Mouse (Mus musculus): ENCODE data around the gene Kif6. TPM values are rescaled to one million over a fixed set of nuclear protein-coding genes. Genes with fewer than 3 reads are reported as not detected.

Kif6 gene
- polyA plus RNA-seq, 1 experiment from 2014 or later, result 1.6 TPM

- no peaks in the 10 kb centered on the region for H3K9me3 ChIP-seq (ENCODE audit: control insufficient read depth, low read length)
- 85% methylated on average over 11 of the region's 11 CpGs for WGBS
These were observed 146.3 kb downstream of the Kif6 start for GRCm38 (mm10) chr17:49761260-49761659.

GRCm38 (mm10) chr17:49761838-49762237, 146.9 kb downstream of the Kif6 start:
- Histone ChIP-seq H3K27ac (ENCODE audit: low read depth, low read length) (no peak overlapping the region), H3K27me3 (ENCODE audit: control insufficient read depth, insufficient read depth, low read length) (no peaks in the 10 kb centered on the region), H3K9ac (ENCODE audit: low read length) (no peak overlapping the region), H3K9me3 (ENCODE audit: control insufficient read depth, low read length) (no peaks in the 10 kb centered on the region), H3K4me1 (ENCODE audit: control insufficient read depth, insufficient read depth, low read length) (peaks cover 4% of the 10 kb centered on the region; the same call in 1 of the 2 replicates), H3K36me3 (ENCODE audit: control insufficient read depth, insufficient read depth, low read length) (no peaks in the 10 kb centered on the region), H3K4me3 (ENCODE audit: low read depth, low read length) (no peak overlapping the region), H3K4me2 (no peak overlapping the region)
- ATAC-seq (ENCODE audit: low FRiP score) (no peak), DNase-seq (ENCODE audit: low spot score, missing footprints) (no peak)
- 77% methylated on average over 8 of the region's 8 CpGs for WGBS

More at GRCm38 (mm10) chr17:49761260-49761659, 146.3 kb downstream of the Kif6 start:
- Histone ChIP-seq H3K27me3 (ENCODE audit: control insufficient read depth, insufficient read depth, low read length) (no peaks in the 10 kb centered on the region), H3K27ac (ENCODE audit: low read depth, low read length) (no peak overlapping the region), H3K4me3 (ENCODE audit: low read depth, low read length) (no peak overlapping the region), H3K4me1 (ENCODE audit: control insufficient read depth, insufficient read depth, low read length) (peaks cover 4% of the 10 kb centered on the region; the same call in 1 of the 2 replicates), H3K4me2 (no peak overlapping the region), H3K36me3 (ENCODE audit: control insufficient read depth, insufficient read depth, low read length) (no peaks in the 10 kb centered on the region), H3K9ac (ENCODE audit: low read length) (no peak overlapping the region)
- DNase-seq (ENCODE audit: low spot score, missing footprints) (no peak), ATAC-seq (ENCODE audit: low FRiP score) (no peak)

- no peak for DNase-seq (ENCODE audit: low spot score, missing footprints)
- H3K36me3 ChIP-seq (ENCODE audit: control insufficient read depth, insufficient read depth, low read length), result no peaks in the 10 kb centered on the region
- H3K4me1 ChIP-seq (ENCODE audit: control insufficient read depth, insufficient read depth, low read length), result peaks cover 4% of the 10 kb centered on the region; the same call in 1 of the 2 replicates
- no peaks in the 10 kb centered on the region for H3K27me3 ChIP-seq (ENCODE audit: control insufficient read depth, insufficient read depth, low read length)
- 75% methylated on average over 6 of the region's 6 CpGs for whole genome bisulfite sequencing
- no peak overlapping the region for H3K4me3 ChIP-seq (ENCODE audit: low read depth, low read length)
- ATAC-seq (ENCODE audit: low FRiP score), result no peak
- no peak overlapping the region for H3K9ac ChIP-seq (ENCODE audit: low read length)
- H3K9me3 ChIP-seq (ENCODE audit: control insufficient read depth, low read length), result no peaks in the 10 kb centered on the region
- no peak overlapping the region for H3K27ac ChIP-seq (ENCODE audit: low read depth, low read length)
- no peak overlapping the region for H3K4me2 ChIP-seq
These were observed 150.0 kb downstream of the Kif6 start for GRCm38 (mm10) chr17:49764963-49765362.

- DNase-seq (ENCODE audit: low spot score, missing footprints) (no peak), ATAC-seq (ENCODE audit: low FRiP score) (no peak)
- Histone ChIP-seq H3K4me2 (no peak overlapping the region), H3K9me3 (ENCODE audit: control insufficient read depth, low read length) (no peaks in the 10 kb centered on the region), H3K27ac (ENCODE audit: low read depth, low read length) (no peak overlapping the region), H3K36me3 (ENCODE audit: control insufficient read depth, insufficient read depth, low read length) (no peaks in the 10 kb centered on the region), H3K4me1 (ENCODE audit: control insufficient read depth, insufficient read depth, low read length) (peaks cover 4% of the 10 kb centered on the region; the same call in 1 of the 2 replicates), H3K9ac (ENCODE audit: low read length) (no peak overlapping the region), H3K4me3 (ENCODE audit: low read depth, low read length) (no peak overlapping the region), H3K27me3 (ENCODE audit: control insufficient read depth, insufficient read depth, low read length) (no peaks in the 10 kb centered on the region)
- 38% methylated on average over 10 of the region's 10 CpGs for WGBS
These were observed 152.9 kb downstream of the Kif6 start for GRCm38 (mm10) chr17:49767717-49768370.

- Histone ChIP-seq H3K9ac (ENCODE audit: low read length) (no peak overlapping the region), H3K9me3 (ENCODE audit: control insufficient read depth, low read length) (no peaks in the 10 kb centered on the region), H3K4me3 (ENCODE audit: low read depth, low read length) (no peak overlapping the region), H3K4me2 (no peak overlapping the region), H3K4me1 (ENCODE audit: control insufficient read depth, insufficient read depth, low read length) (no peaks in the 10 kb centered on the region), H3K36me3 (ENCODE audit: control insufficient read depth, insufficient read depth, low read length) (no peaks in the 10 kb centered on the region), H3K27ac (ENCODE audit: low read depth, low read length) (no peak overlapping the region), H3K27me3 (ENCODE audit: control insufficient read depth, insufficient read depth, low read length) (no peaks in the 10 kb centered on the region)
- ATAC-seq (ENCODE audit: low FRiP score) (no peak), DNase-seq (ENCODE audit: low spot score, missing footprints) (no peak)
- 84% methylated on average over 10 of the region's 10 CpGs for WGBS
These were observed 156.9 kb downstream of the Kif6 start for GRCm38 (mm10) chr17:49771703-49772315.

GRCm38 (mm10) chr17:49777115-49777839, 162.3 kb downstream of the Kif6 start:
- Histone ChIP-seq H3K4me2 (no peak overlapping the region), H3K4me1 (ENCODE audit: control insufficient read depth, insufficient read depth, low read length) (no peaks in the 10 kb centered on the region), H3K9me3 (ENCODE audit: control insufficient read depth, low read length) (no peaks in the 10 kb centered on the region), H3K9ac (ENCODE audit: low read length) (no peak overlapping the region), H3K4me3 (ENCODE audit: low read depth, low read length) (no peak overlapping the region), H3K27ac (ENCODE audit: low read depth, low read length) (no peak overlapping the region), H3K27me3 (ENCODE audit: control insufficient read depth, insufficient read depth, low read length) (no peaks in the 10 kb centered on the region), H3K36me3 (ENCODE audit: control insufficient read depth, insufficient read depth, low read length) (no peaks in the 10 kb centered on the region)
- ATAC-seq (ENCODE audit: low FRiP score) (no peak), DNase-seq (ENCODE audit: low spot score, missing footprints) (no peak)
- 81% methylated on average over 13 of the region's 13 CpGs for WGBS

- Histone ChIP-seq H3K9me3 (ENCODE audit: control insufficient read depth, low read length) (no peaks in the 10 kb centered on the region), H3K9ac (ENCODE audit: low read length) (no peak overlapping the region), H3K4me2 (no peak overlapping the region), H3K36me3 (ENCODE audit: control insufficient read depth, insufficient read depth, low read length) (no peaks in the 10 kb centered on the region), H3K27me3 (ENCODE audit: control insufficient read depth, insufficient read depth, low read length) (no peaks in the 10 kb centered on the region), H3K4me1 (ENCODE audit: control insufficient read depth, insufficient read depth, low read length) (no peaks in the 10 kb centered on the region), H3K27ac (ENCODE audit: low read depth, low read length) (no peak overlapping the region), H3K4me3 (ENCODE audit: low read depth, low read length) (no peak overlapping the region)
- no peak for DNase-seq (ENCODE audit: low spot score, missing footprints)
- whole genome bisulfite sequencing, result 85% methylated on average over 4 of the region's 4 CpGs
- no peak for ATAC-seq (ENCODE audit: low FRiP score)
These were observed 164.1 kb downstream of the Kif6 start for GRCm38 (mm10) chr17:49779066-49779465.

GRCm38 (mm10) chr17:49779576-49779975, 164.6 kb downstream of the Kif6 start:
- H3K4me1 ChIP-seq (ENCODE audit: control insufficient read depth, insufficient read depth, low read length), result no peaks in the 10 kb centered on the region
- no peaks in the 10 kb centered on the region for H3K9me3 ChIP-seq (ENCODE audit: control insufficient read depth, low read length)
- no peak overlapping the region for H3K4me3 ChIP-seq (ENCODE audit: low read depth, low read length)
- DNase-seq (ENCODE audit: low spot score, missing footprints) (no peak), ATAC-seq (ENCODE audit: low FRiP score) (no peak)
- no peak overlapping the region for H3K4me2 ChIP-seq
- H3K36me3 ChIP-seq (ENCODE audit: control insufficient read depth, insufficient read depth, low read length), result no peaks in the 10 kb centered on the region
- 84% methylated on average over 3 of the region's 3 CpGs for WGBS
- no peak overlapping the region for H3K27ac ChIP-seq (ENCODE audit: low read depth, low read length)
- H3K27me3 ChIP-seq (ENCODE audit: control insufficient read depth, insufficient read depth, low read length), result no peaks in the 10 kb centered on the region
- no peak overlapping the region for H3K9ac ChIP-seq (ENCODE audit: low read length)

- no peak overlapping the region for H3K4me2 ChIP-seq
These were observed 170.9 kb downstream of the Kif6 start for GRCm38 (mm10) chr17:49785851-49786250.

More at GRCm38 (mm10) chr17:49785851-49786250, 170.9 kb downstream of the Kif6 start:
- Histone ChIP-seq H3K9ac (ENCODE audit: low read length) (no peak overlapping the region), H3K4me3 (ENCODE audit: low read depth, low read length) (no peak overlapping the region), H3K4me1 (ENCODE audit: control insufficient read depth, insufficient read depth, low read length) (no peaks in the 10 kb centered on the region), H3K27me3 (ENCODE audit: control insufficient read depth, insufficient read depth, low read length) (no peaks in the 10 kb centered on the region), H3K9me3 (ENCODE audit: control insufficient read depth, low read length) (no peaks in the 10 kb centered on the region), H3K36me3 (ENCODE audit: control insufficient read depth, insufficient read depth, low read length) (no peaks in the 10 kb centered on the region), H3K27ac (ENCODE audit: low read depth, low read length) (no peak overlapping the region)
- ATAC-seq (ENCODE audit: low FRiP score) (no peak), DNase-seq (ENCODE audit: low spot score, missing footprints) (peak; percentile 51)
- WGBS, result 84% methylated on average over 5 of the region's 5 CpGs
